ENCODE assay signal across 9 mouse cellular contexts in the genomic region with DNA sequence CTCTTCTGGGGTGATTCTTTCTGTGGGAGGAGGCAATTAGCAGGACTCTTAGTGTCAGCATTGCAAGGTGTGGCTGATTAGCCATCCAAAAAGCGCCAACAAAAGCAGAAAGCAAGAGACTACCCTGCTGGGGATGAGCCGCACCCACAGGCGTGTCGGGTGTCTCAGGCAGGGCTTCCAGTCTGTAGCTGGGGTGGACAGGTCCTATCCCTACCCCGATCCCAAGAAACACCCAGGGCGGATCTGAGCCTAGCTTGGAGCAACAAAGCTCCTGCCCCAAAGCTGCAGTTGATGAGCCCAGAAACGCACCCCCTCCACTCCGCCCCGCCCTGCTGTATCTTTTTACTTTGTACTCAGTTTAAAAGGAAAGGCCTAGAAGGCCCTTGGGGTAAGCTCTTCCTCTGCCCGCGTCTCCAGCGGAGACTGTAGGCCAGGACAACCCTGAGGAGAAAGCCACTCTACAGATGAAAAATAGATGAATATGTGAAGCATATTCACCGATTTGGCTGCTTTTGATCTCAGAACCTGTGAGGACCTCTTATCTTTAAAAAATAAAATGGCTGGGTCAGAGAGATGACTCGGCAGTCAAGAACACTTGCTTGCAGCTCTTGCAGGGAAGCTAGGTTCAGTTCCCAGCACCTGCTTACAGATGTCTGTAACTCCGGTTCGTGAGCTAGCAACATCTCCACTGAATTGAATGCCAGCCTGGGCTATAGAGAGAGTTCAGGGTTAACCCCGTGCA. TPM values are rescaled to one million over a fixed set of nuclear protein-coding genes. Genes with fewer than 3 reads are reported as not detected.
DNase-seq lines count a peak whose midpoint lies in the region; ATAC-seq and TF ChIP-seq lines count a peak whose summit lies in the region.
"Had no signal": no experiment of that assay in that cellular context is flagged by ENCODE, and none has a peak within 500 bp of the region (broad histone marks: within the 10 kb centered on the region; RNA-seq: fewer than 3 reads in every experiment).

No protein-coding gene starts in this region.

- no peak for TF ChIP-seq CTCF in lung, postnatal 0 days (IDR thresholded peaks at IDR 0.05)

- peak; percentile 17; the same call in 1 of the 2 replicates for ATAC-seq in lung, postnatal 0 days
- ATAC-seq in activated CD4-positive, CD25-positive, alpha-beta regulatory T cell, adult 4 months = peak; percentile 19

- no peak overlapping the region for H3K4me3 ChIP-seq in lung, postnatal 0 days (ENCODE audit: low read depth, low read length)
- H3K4me3 ChIP-seq: midbrain, embryonic 12.5 days had no signal

- no peak overlapping the region for H3K9ac ChIP-seq in lung, postnatal 0 days (replicated peaks; ENCODE audit: low read depth)
- H3K9ac ChIP-seq: midbrain, embryonic 12.5 days had no signal

- no peak overlapping the region for H3K4me2 ChIP-seq in lung, postnatal 0 days (replicated peaks; ENCODE audit: low read depth, low read length)
- H3K4me2 ChIP-seq: midbrain, embryonic 12.5 days had no signal

- 74% methylated on average over 17 of the region's 17 CpGs for WGBS in lung, postnatal 0 days

- no peaks in the 10 kb centered on the region for H3K9me3 ChIP-seq in lung, postnatal 0 days (ENCODE audit: low read length)
- H3K9me3 ChIP-seq: midbrain, embryonic 12.5 days had no signal

- H3K27ac ChIP-seq in lung, postnatal 0 days (ENCODE audit: low read length) = no peak overlapping the region
- H3K27ac ChIP-seq: midbrain, embryonic 12.5 days had no signal

- H3K36me3 ChIP-seq in lung, postnatal 0 days (ENCODE audit: insufficient read depth, low read length) = no peaks in the 10 kb centered on the region

- DNase-seq in lung, postnatal 0 days (ENCODE audit: low spot score) = no peak
- no peak for DNase-seq in lung, postnatal 14 days
- DNase-seq in heart, postnatal 4 days = peak; percentile 24
- peak; percentile 41 to 59 for DNase-seq in spleen, postnatal 36 days (ENCODE audit: low spot score in 2 of 2)
- DNase-seq in frontal cortex, postnatal 14 days (ENCODE audit: low spot score in 2 of 2) = no peak
- DNase-seq in testis, postnatal 14 days (ENCODE audit: low spot score) = no peak
- no peak for DNase-seq in layer of hippocampus, postnatal 14 days (ENCODE audit: low spot score in 2 of 2)

- no peaks in the 10 kb centered on the region for H3K27me3 ChIP-seq in lung, postnatal 0 days (replicated peaks; ENCODE audit: insufficient read depth, low read length)
- H3K27me3 ChIP-seq: midbrain, embryonic 12.5 days had no signal

- H3K4me1 ChIP-seq in lung, postnatal 0 days (ENCODE audit: insufficient read depth, low read depth, low read length) = no peaks in the 10 kb centered on the region; the same call in 1 of the 2 replicates

- no peak for TF ChIP-seq EP300 in lung, postnatal 0 days (IDR thresholded peaks at IDR 0.05)

RNA-seq across cellular contexts. Expression of a gene that starts 21.2 kb away (rescaled TPM):
- 16.3 and 22.2 TPM in 2 replicates for polyA plus RNA-seq in lung, postnatal 0 days (2015; fragmentation: Nextera tagmentation; extraction: Ambion mirVana)
- polyA plus RNA-seq in activated CD4-positive, CD25-positive, alpha-beta regulatory T cell, adult 4 months (2017; shearing (Covaris generic)) = 100 to 1,000 TPM; 101 to 116 TPM
- total RNA-seq in heart, postnatal 4 days (2021) = 10 to 100 TPM; 68.1 to 75.2 TPM
- 10 to 100 TPM; 50.5 to 72.8 TPM for total RNA-seq in layer of hippocampus, postnatal 14 days (2021)

RNA-seq across cellular contexts. Expression of a gene that starts 29.9 kb away (rescaled TPM):
- polyA plus RNA-seq in lung, postnatal 0 days (2015; fragmentation: Nextera tagmentation; extraction: Ambion mirVana) = 92.6 TPM in 2 replicates
- polyA plus RNA-seq in activated CD4-positive, CD25-positive, alpha-beta regulatory T cell, adult 4 months (2017; shearing (Covaris generic)) = 100 to 1,000 TPM; 121 to 141 TPM
- total RNA-seq in heart, postnatal 4 days (2021) = 10 to 100 TPM; 83.0 to 83.3 TPM
- total RNA-seq in layer of hippocampus, postnatal 14 days (2021) = 10 to 100 TPM; 70.5 to 72.9 TPM

Comparison
In these comparisons a context has a peak if more than half of its experiments do, and no peak if none do; other contexts are left out.
1. DNase-seq: peak in heart, postnatal 4 days (single experiment) and spleen, postnatal 36 days (2 of 2); none in lung, postnatal 0 days (single experiment), lung, postnatal 14 days (single experiment), frontal cortex, postnatal 14 days (0 of 2), testis, postnatal 14 days (single experiment) and layer of hippocampus, postnatal 14 days (0 of 2).